Mouse (Mus musculus) inflammation-experienced regulatory T-cells, adult 16 weeks (primary cell): ENCODE data around the gene Aim2. TPM values are rescaled to one million over a fixed set of nuclear protein-coding genes. Genes with fewer than 3 reads are reported as not detected.

Experiments used
- polyA plus RNA-seq: library from polyadenylated mRNA; unstranded; fragments of 100-300 nt; shearing (Covaris generic); gene quantifications from one replicate; pipeline ENCODE4 v1.2.1, GENCODE M21; 2017

Gene Aim2
- polyA plus RNA-seq, result 83.0 TPM

DNA sequence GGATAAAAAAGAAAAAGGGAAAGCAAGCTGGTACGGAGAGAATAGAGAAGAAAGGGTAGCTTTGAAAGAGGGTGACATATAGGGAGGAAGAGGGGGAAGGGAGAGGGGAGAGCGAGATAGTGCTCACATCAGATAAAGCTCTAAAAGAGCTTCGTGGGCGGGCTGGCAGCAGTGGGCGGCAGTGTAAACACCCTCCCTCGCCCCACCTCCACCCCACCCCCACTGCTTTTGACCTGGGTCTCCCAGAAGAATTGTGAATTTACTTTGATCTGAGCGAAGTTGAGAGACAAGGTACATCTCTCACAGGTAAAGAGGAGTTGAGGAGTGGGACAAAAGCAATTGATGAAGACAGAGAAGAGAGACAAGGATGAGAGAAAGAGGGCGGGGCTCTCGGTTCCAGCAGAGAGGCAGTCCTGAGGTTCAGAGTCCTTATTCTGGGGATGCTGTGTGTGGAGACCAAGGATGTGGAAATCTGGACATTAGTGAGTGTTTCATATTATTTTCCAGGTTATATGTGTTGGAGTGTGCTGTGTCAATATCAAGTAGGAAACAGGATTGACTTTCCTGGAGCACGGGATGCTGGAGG is at the start of gene Aim2:
Gene Aim2, plus strand, starts transcription at position 508 of the 586 bp plus-strand sequence.

DNA sequence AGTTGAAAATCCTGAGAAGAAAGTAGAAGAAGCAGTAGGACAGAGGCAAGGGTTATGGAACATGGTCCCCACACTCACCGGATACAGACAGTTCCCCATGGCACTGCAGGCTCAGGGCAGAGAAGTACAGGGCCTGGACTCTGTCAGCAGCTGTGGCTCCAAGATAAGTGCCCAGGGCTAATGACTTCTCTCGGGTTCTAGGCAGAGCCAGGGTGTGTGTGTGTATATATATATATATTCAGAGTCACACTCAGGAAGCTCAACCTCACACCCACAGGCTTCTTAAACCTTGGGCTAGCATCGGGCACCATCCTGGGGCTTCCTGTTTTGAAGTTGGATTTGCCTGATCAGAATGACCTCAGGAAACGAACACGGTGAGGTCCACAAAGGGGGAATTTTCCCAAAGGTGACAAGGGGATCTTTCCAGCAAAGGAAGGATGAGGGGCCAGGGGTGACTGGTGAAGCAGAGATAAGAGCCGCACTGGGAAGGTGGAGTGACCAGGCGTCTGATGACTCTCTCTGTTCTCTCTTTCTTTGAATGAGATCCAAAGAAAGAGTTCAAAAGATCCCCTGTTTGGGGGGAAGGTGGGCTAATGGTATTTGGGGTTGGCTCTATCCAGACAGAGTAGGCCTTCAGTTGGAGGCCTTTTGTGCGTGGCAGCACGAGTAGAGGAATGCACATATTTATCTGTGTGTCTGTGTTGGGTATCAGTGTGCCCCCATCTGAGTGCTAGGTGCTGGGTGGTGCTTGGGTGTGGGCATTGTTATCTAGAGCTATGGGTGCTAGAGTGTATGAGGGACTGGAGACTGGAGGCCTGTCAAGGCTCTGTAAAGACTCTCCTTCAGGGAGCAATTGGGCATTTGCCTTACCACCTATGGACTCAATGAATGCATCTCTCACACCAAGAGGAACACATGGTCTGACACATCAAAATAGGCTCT is 17.1 kb upstream of the Aim2 start, which contains the start of gene Ackr1:
Gene Ackr1, minus strand, starts transcription at position 439 of the 942 bp plus-strand sequence.

DNA sequence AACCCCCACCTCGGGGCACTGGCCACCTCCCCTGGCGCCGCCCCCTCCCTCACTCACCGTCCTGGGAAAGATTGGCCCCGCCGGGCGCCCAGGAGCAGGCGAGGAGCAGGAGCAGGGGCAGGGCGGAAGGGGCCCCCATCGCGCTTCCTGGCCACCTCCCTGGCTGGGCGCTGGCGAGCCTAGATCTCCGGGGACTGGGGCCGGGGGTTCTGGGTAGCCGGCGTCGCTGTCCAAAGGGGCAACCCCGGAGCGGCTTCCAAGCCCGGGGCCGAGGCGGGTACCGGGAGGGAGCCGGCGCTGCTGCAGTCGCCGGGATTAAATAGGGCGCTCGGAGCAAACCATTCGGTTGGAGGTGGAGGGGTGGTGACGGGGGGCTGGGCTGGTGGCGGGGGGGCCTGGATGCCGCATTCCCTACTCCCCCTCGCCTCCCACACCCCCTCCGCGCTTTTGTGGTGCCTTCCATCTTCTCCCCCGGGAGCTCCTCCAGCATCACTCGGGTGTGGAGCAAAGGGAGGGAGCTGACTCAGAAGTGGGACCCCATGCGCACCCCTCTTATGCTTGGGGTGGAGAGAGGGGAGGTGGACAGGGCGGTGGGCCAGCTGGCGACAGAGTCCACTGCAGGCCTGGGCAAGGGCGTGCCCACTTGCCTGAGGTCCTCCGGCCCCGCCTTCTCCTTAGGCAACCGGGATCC is 16.8 kb downstream of the Aim2 start, which contains the start of gene Cadm3:
Gene Cadm3, minus strand, starts transcription at position 340 of the 691 bp plus-strand sequence.

DNA sequence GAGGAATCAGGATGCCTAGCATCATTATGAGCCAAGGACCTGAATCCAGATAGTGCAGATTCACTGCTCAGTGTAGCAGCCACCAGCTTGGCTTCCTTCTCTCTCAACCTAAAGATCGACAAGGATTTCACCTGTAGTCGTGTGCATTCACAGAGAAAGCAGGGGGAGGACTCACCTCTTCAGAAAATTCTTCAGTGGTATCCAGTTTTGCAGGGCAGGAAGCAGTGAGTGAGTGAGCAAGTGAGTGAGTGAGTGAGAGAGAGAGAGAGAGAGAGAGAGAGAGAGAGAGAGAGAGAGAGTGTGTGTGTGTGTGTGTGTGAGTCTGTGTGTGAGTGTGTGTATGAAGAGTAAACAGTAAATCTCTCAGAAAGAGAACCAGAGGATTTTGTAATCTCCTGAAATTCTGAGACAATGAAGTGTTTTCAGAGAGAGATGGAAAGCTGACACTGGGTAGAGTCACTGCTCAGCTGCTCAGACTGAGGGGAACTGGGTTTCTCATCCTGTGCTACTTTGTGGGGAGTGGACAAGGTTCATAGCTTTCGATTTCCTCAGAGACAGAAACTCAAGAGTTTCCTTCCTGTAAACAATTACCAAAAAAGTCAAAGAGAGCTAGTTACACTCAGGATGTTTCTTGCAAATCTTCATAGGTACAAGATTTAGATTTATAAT is 140.3 kb downstream of the Aim2 start, which contains the start of gene Ifi206:
Gene Ifi206, minus strand, starts transcription at position 230 of the 669 bp plus-strand sequence.

Other genes starting within 250 kb of the Aim2 start
- gene Olfr1408, start 213.5 kb upstream of the Aim2 start, polyA plus RNA-seq, result not detected
- gene Olfr1406, start 160.2 kb upstream of the Aim2 start, polyA plus RNA-seq, result 0.18 TPM
- gene Olfr218, start 153.1 kb upstream of the Aim2 start, polyA plus RNA-seq, result not detected
- not detected for gene Olfr1404, start 138.5 kb upstream of the Aim2 start, polyA plus RNA-seq
- not detected for gene Fcer1a, start 123.7 kb upstream of the Aim2 start, polyA plus RNA-seq
- gene Olfr418, start 84.9 kb upstream of the Aim2 start, polyA plus RNA-seq, result not detected
- not detected for gene Mptx2, start 73.1 kb upstream of the Aim2 start, polyA plus RNA-seq
- not detected for gene Ackr1, start 17.1 kb upstream of the Aim2 start, polyA plus RNA-seq
- gene Cadm3, start 16.8 kb downstream of the Aim2 start, polyA plus RNA-seq, result not detected
- gene Ifi206, start 140.2 kb downstream of the Aim2 start, polyA plus RNA-seq, result 124 TPM
- gene Ifi214, start 185.1 kb downstream of the Aim2 start, polyA plus RNA-seq, result 32.4 TPM
- 86.1 TPM for gene Ifi213, start 248.4 kb downstream of the Aim2 start, polyA plus RNA-seq